Mouse (Mus musculus): ENCODE data around the gene Ulk4. TPM values are rescaled to one million over a fixed set of nuclear protein-coding genes. Genes with fewer than 3 reads are reported as not detected.

Gene Ulk4
- polyA plus RNA-seq, 1 experiment from 2014 or later = 166 TPM

DNA sequence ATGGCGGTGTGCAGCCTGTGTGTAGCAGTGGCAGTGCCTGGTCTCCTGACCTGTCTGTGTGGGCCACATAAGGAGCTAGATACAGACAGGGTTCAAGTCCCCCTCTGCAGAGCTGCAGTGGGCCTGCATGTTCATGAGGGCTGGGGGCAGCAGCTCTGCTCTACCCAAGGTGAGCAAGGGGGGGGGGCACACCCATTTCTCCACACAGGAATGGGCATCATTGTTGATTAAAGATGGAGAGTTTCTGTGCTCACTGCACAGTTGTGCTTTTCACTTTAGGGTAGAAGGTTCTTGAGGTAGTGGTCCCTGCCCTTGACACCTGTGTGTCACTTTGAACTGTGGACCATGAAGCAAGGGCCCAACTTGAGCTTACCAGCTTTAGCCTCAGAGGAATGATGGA lies 328.2 kb downstream of the Ulk4 start:
- Histone ChIP-seq H3K4me1 (ENCODE audit: control insufficient read depth, insufficient read depth, low read length) (no peaks in the 10 kb centered on the region), H3K4me2 (replicated peaks; ENCODE audit: low read depth, low read length) (no peak overlapping the region), H3K4me3 (ENCODE audit: low read length) (no peak overlapping the region), H3K27me3 (ENCODE audit: control insufficient read depth, insufficient read depth, low read length) (no peaks in the 10 kb centered on the region), H3K9ac (ENCODE audit: low read depth, low read length) (no peak overlapping the region), H3K9me3 (ENCODE audit: control insufficient read depth, low read length) (no peaks in the 10 kb centered on the region), H3K27ac (ENCODE audit: low read depth, low read length) (no peak overlapping the region), H3K36me3 (ENCODE audit: control insufficient read depth, insufficient read depth, low read length) (peaks cover 42% of the 10 kb centered on the region)
- ATAC-seq (ENCODE audit: low FRiP score, low TSS enrichment) = no peak
- WGBS = 100% methylated on average over 1 of the region's 1 CpGs

DNA sequence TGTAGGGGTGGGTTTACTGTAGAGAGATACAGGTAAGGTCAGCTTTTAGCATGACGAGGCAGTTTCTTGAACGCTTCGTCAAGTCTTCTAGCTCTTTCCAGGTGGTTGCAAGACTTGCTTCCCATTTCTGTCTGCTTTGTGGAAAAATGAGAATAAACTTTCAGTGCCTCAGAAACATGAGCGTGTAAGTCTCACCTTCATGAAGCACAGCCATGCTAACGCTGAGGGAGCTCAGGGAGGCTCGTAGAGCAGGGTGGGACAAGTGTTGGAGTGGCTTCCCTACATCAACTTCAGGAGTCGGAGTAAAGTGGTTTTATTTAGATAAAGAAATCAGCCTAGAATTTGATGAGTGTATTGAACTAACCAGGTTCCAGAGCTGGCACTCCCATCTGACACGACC lies 330.9 kb downstream of the Ulk4 start:
- H3K9me3 ChIP-seq (ENCODE audit: control insufficient read depth, low read length) = no peaks in the 10 kb centered on the region
- no peak overlapping the region for H3K4me2 ChIP-seq (replicated peaks; ENCODE audit: low read depth, low read length)
- no peak overlapping the region for H3K9ac ChIP-seq (ENCODE audit: low read depth, low read length)
- H3K36me3 ChIP-seq (ENCODE audit: control insufficient read depth, insufficient read depth, low read length) = peaks cover 24% of the 10 kb centered on the region
- no peaks in the 10 kb centered on the region for H3K27me3 ChIP-seq (ENCODE audit: control insufficient read depth, insufficient read depth, low read length)
- no peak for ATAC-seq (ENCODE audit: low FRiP score, low TSS enrichment)
- H3K4me3 ChIP-seq (ENCODE audit: low read length) = no peak overlapping the region
- H3K27ac ChIP-seq (ENCODE audit: low read depth, low read length) = no peak overlapping the region
- peaks cover under 1% of the 10 kb centered on the region; the same call in 1 of the 2 replicates for H3K4me1 ChIP-seq (ENCODE audit: control insufficient read depth, insufficient read depth, low read length)
- 78% methylated on average over 8 of the region's 8 CpGs for WGBS

DNA sequence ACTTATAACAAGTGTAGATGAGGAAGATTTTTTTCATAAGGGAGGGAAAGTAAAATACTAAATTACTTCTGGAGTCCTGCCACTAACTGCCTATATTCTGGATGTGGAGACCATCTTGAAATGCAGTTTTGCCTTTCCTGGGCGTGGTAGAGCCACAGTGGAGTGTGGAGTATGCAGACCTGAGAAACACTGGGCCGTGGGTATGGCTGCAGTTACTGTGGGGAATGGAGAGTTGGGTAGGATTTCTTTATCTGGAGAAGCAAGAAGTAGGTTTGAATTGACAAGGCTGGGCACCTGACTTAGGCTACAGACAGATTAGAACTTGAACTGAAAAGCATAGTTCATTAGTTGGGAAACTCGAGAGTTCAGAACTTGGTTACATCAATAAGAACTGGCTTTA lies 332.8 kb downstream of the Ulk4 start:
- 69% methylated on average over 3 of the region's 3 CpGs for WGBS
- no peaks in the 10 kb centered on the region for H3K27me3 ChIP-seq (ENCODE audit: control insufficient read depth, insufficient read depth, low read length)
- ATAC-seq (ENCODE audit: low FRiP score, low TSS enrichment) = no peak

DNA sequence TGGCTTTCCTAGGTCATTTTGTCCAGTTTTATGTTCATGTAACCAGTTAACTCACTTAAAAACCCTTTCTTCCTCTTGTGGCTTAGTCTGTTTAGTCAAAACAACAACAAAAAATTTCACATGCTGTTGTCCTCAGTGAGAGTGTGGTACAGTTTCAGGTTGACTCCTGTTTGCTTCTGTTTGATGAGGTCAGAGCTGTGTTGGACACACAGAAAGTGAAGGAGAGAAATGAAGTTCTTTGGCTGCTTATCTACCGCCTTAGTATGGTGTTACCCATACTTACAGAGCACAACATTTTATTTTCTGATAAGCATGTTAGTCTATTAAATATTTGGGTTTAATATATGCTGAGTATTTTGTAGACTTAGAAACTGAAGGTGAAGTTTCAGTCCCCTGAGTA lies 333.2 kb downstream of the Ulk4 start:
- H3K36me3 ChIP-seq (ENCODE audit: control insufficient read depth, insufficient read depth, low read length) = peaks cover 19% of the 10 kb centered on the region
- no peak overlapping the region for H3K4me3 ChIP-seq (ENCODE audit: low read length)
- no peaks in the 10 kb centered on the region for H3K27me3 ChIP-seq (ENCODE audit: control insufficient read depth, insufficient read depth, low read length)
- no peak overlapping the region for H3K4me2 ChIP-seq (replicated peaks; ENCODE audit: low read depth, low read length)
- WGBS = 84% methylated on average over 1 of the region's 1 CpGs
- H3K9me3 ChIP-seq (ENCODE audit: control insufficient read depth, low read length) = no peaks in the 10 kb centered on the region
- H3K27ac ChIP-seq (ENCODE audit: low read depth, low read length) = no peak overlapping the region
- ATAC-seq (ENCODE audit: low FRiP score, low TSS enrichment) = no peak
- H3K4me1 ChIP-seq (ENCODE audit: control insufficient read depth, insufficient read depth, low read length) = peaks cover 6% of the 10 kb centered on the region; the same call in 1 of the 2 replicates
- no peak overlapping the region for H3K9ac ChIP-seq (ENCODE audit: low read depth, low read length)

More for the DNA sequence above, 332.8 kb downstream of the Ulk4 start:
- Histone ChIP-seq H3K27ac (ENCODE audit: low read depth, low read length) (no peak overlapping the region), H3K9ac (ENCODE audit: low read depth, low read length) (no peak overlapping the region), H3K4me1 (ENCODE audit: control insufficient read depth, insufficient read depth, low read length) (peaks cover 6% of the 10 kb centered on the region; the same call in 1 of the 2 replicates), H3K4me3 (ENCODE audit: low read length) (no peak overlapping the region), H3K36me3 (ENCODE audit: control insufficient read depth, insufficient read depth, low read length) (peaks cover 19% of the 10 kb centered on the region), H3K4me2 (replicated peaks; ENCODE audit: low read depth, low read length) (no peak overlapping the region), H3K9me3 (ENCODE audit: control insufficient read depth, low read length) (no peaks in the 10 kb centered on the region)

DNA sequence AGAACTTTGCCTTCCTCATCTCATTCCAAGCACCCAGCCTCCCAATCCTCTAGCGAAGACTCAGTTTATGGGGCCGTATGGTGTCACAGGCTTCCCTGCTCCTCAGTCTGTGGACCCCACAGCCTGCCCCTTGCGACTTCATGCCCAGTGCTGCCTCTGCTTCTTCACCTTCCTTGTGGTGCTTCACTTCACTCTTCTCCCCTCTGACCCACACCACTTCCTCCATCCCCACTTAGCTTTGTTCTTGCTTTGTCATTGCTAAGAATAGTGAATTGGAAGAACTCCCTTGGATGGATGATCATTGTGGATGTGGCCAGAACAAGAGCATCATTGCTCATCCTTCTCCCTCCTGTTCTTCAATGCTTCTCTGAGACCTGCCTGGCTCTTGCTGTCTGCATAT lies 336.1 kb downstream of the Ulk4 start:
- H3K4me1 ChIP-seq (ENCODE audit: control insufficient read depth, insufficient read depth, low read length) = peaks cover 30% of the 10 kb centered on the region
- WGBS = 83% methylated on average over 3 of the region's 3 CpGs
- H3K9me3 ChIP-seq (ENCODE audit: control insufficient read depth, low read length) = no peaks in the 10 kb centered on the region
- no peaks in the 10 kb centered on the region for H3K27me3 ChIP-seq (ENCODE audit: control insufficient read depth, insufficient read depth, low read length)
- H3K27ac ChIP-seq (ENCODE audit: low read depth, low read length) = no peak overlapping the region
- H3K4me3 ChIP-seq (ENCODE audit: low read length) = no peak overlapping the region
- peaks cover 26% of the 10 kb centered on the region for H3K36me3 ChIP-seq (ENCODE audit: control insufficient read depth, insufficient read depth, low read length)
- no peak overlapping the region for H3K9ac ChIP-seq (ENCODE audit: low read depth, low read length)
- no peak overlapping the region for H3K4me2 ChIP-seq (replicated peaks; ENCODE audit: low read depth, low read length)
- no peak for ATAC-seq (ENCODE audit: low FRiP score, low TSS enrichment)

DNA sequence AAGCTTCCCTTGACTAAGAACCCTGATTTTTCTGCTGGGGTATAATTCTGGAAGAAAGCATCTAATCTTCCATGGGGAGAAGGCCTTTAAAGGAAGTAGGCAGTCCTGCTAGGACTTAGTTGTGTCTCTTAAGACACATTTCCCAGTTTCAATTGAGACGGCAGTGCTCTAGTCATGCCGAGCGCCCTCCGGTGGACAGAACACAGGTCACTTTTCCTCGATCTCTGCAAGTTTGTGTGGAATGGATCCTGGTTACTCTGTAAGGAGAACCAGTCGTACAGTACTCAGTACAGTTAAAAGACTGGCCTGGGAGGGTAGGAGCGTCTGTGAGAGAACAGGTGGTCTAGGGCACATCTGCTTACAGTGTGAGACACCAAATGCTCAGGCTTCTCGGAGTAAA lies 340.6 kb downstream of the Ulk4 start:
- Histone ChIP-seq H3K27ac (ENCODE audit: low read depth, low read length) (no peak overlapping the region), H3K9me3 (ENCODE audit: control insufficient read depth, low read length) (no peaks in the 10 kb centered on the region), H3K9ac (ENCODE audit: low read depth, low read length) (peak overlapping the region; percentile 96; the same call in 1 of the 2 replicates), H3K36me3 (ENCODE audit: control insufficient read depth, insufficient read depth, low read length) (peaks cover 17% of the 10 kb centered on the region), H3K4me3 (ENCODE audit: low read length) (peak overlapping the region; percentile 68), H3K27me3 (ENCODE audit: control insufficient read depth, insufficient read depth, low read length) (no peaks in the 10 kb centered on the region), H3K4me2 (replicated peaks; ENCODE audit: low read depth, low read length) (peak overlapping the region; percentile 91), H3K4me1 (ENCODE audit: control insufficient read depth, insufficient read depth, low read length) (peaks cover 37% of the 10 kb centered on the region)
- ATAC-seq (ENCODE audit: low FRiP score, low TSS enrichment) = no peak
- WGBS = 12% methylated on average over 8 of the region's 8 CpGs

DNA sequence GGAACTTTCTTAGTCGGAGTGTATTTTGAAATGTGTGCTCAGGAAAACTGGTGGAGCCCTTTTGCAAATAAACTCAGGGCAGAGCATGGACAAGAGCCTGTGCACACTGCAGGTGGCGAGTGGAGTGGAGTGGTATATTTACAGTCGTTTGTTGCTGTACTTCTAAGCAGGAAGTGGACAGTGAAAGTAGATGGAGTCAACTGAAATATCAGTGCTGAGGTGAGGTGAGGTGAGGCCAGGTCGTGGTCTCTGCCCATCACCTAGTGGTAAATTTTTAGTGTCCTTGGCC lies 341.4 kb downstream of the Ulk4 start:
- H3K4me2 ChIP-seq (replicated peaks; ENCODE audit: low read depth, low read length) = peak overlapping the region; percentile 91
- no peak for ATAC-seq (ENCODE audit: low FRiP score, low TSS enrichment)
- peaks cover 17% of the 10 kb centered on the region for H3K36me3 ChIP-seq (ENCODE audit: control insufficient read depth, insufficient read depth, low read length)
- H3K9ac ChIP-seq (ENCODE audit: low read depth, low read length) = peak overlapping the region; percentile 96; the same call in 1 of the 2 replicates
- no peaks in the 10 kb centered on the region for H3K9me3 ChIP-seq (ENCODE audit: control insufficient read depth, low read length)
- peaks cover 31% of the 10 kb centered on the region for H3K4me1 ChIP-seq (ENCODE audit: control insufficient read depth, insufficient read depth, low read length)
- peak overlapping the region; percentile 68 for H3K4me3 ChIP-seq (ENCODE audit: low read length)
- no peaks in the 10 kb centered on the region for H3K27me3 ChIP-seq (ENCODE audit: control insufficient read depth, insufficient read depth, low read length)
- 4% methylated on average over 4 of the region's 4 CpGs for WGBS
- no peak overlapping the region for H3K27ac ChIP-seq (ENCODE audit: low read depth, low read length)

DNA sequence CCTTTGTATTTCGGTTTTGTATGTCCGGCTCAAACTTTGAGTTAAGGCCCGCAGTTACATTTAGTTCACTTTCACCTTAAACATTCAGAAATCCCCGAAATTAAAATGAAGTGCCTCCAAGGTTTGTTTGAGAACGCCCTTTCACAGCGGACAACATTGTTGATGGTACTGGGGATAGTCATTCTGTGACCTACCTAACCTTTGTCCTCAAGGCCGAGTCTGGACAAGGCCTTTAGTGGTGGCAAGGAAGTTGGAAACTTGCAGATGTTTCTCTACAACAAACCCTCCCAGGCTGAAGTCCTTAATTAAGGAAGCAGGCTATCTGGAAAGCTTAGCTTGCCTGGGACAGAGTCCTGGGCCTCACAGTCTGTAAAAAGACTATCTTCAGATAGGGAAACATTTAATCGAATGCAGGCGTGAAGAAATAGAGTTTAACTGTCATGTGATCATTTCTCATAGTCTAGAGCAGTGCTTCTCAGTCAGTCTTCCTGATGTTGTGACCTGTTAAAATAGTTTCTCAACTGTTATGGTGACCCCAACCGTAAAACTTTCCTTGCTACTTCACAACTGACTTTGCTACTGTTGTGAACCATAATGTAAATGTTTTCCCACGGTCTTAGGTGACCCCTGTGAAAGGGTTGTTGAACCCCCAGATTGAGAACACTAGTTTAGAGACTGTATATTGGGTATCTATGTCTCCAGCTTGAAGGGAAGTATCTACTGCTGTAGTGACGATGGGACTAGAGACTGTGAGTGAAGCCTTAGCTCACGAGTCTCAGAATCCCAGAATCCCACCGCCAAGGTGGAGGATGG lies 342.0 kb downstream of the Ulk4 start:
- Histone ChIP-seq H3K4me1 (ENCODE audit: control insufficient read depth, insufficient read depth, low read length) (peaks cover 31% of the 10 kb centered on the region), H3K9ac (ENCODE audit: low read depth, low read length) (peak overlapping the region; percentile 96), H3K4me2 (replicated peaks; ENCODE audit: low read depth, low read length) (peak overlapping the region; percentile 91), H3K27ac (ENCODE audit: low read depth, low read length) (peak overlapping the region; percentile 87; the same call in 1 of the 2 replicates), H3K27me3 (ENCODE audit: control insufficient read depth, insufficient read depth, low read length) (no peaks in the 10 kb centered on the region), H3K9me3 (ENCODE audit: control insufficient read depth, low read length) (no peaks in the 10 kb centered on the region), H3K36me3 (ENCODE audit: control insufficient read depth, insufficient read depth, low read length) (peaks cover 14% of the 10 kb centered on the region), H3K4me3 (ENCODE audit: low read length) (peak overlapping the region; percentile 68)
- WGBS = 5% methylated on average over 14 of the region's 14 CpGs
- ATAC-seq (ENCODE audit: low FRiP score, low TSS enrichment) = no peak

DNA sequence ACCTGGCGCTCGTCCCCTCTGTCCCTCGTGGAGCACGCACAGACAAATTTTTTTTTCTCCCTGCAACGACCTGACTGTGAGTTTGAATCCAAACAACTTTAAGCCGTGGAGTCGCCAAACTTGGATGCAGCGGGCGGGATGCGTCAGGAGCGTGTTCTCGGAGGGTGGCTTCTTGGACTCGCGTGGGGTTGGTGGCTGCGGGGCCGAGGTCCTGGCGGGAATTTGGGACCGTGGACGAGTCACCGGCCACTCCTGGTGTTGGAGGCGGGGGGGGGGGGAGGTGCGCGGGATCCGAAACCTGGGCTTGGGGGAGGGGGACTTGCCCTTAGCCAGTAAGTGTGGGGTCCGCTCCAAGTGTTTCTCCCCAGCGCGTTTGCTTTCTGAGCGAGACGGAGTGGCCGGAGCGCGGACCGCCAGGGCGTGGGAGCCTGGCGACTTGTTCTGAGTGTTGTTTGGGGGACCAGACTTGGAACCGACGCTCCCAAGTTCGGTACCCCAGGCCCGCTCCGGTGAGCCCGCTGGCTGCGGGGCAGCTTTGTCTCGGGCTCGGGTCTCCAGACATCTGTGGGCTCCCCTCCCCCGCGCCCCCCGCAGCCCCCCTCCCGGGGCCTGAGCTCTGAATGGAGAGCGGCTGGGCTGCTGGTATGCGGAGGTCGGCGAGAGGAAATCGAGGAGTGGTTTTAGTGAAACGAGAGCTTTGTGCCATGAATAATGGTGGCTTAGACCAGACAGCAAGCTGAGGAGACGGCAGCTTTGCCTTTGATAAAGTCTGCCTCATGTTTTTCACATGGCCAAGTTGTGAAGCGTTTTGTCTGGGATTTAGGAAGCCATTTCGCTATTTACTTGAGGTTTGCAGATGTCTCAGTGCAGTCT lies 342.9 kb downstream of the Ulk4 start:
- under 1% methylated on average over 53 of the region's 57 CpGs for WGBS

More for the DNA sequence above, 342.9 kb downstream of the Ulk4 start:
- Histone ChIP-seq H3K4me2 (replicated peaks; ENCODE audit: low read depth, low read length) (peak overlapping the region; percentile 91), H3K27ac (ENCODE audit: low read depth, low read length) (peak overlapping the region; percentile 87), H3K36me3 (ENCODE audit: control insufficient read depth, insufficient read depth, low read length) (peaks cover 8% of the 10 kb centered on the region; the same call in 1 of the 2 replicates), H3K9ac (ENCODE audit: low read depth, low read length) (peak overlapping the region; percentile 96), H3K9me3 (ENCODE audit: control insufficient read depth, low read length) (no peaks in the 10 kb centered on the region), H3K4me1 (ENCODE audit: control insufficient read depth, insufficient read depth, low read length) (peaks cover 31% of the 10 kb centered on the region), H3K4me3 (ENCODE audit: low read length) (peak overlapping the region; percentile 68), H3K27me3 (ENCODE audit: control insufficient read depth, insufficient read depth, low read length) (no peaks in the 10 kb centered on the region)
- peak; percentile 15 for ATAC-seq (ENCODE audit: low FRiP score, low TSS enrichment)
